Comparison of ENCODE assay signal across 8 mouse cellular contexts in the genomic region with DNA sequence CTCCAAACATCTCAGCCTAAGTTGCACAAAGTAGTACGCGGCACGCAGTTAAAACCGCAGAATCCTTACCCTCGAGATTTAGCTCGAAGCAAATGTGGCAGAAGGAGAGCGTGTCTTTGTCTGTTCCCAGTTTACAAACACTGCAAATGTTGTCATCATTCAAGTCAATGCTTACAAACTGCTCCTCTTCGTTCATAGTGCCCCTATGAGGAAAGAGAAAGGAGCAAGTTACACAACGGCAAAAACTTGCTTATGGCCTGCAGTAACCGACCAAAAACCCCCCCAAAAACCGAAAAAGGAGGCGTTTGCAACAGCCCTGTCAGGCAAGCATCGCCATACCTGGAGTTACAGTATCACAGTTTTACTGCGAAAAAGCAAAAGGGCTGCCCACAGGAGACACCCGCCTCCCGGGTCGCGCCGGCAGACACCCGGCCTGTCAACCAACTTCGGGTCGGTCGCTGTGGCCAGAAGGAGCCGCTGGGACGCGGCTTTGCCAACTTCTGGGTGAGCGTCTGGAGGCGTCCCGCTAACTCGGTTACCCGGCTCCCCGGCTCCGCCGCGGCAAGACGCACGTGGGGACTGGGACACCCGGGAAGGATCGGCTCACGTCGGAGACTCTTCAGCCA. TPM values are rescaled to one million over a fixed set of nuclear protein-coding genes. Genes with fewer than 3 reads are reported as not detected.
DNase-seq lines count a peak whose midpoint lies in the region; ATAC-seq lines count a peak whose summit lies in the region.

No protein-coding gene starts in this region.

- WGBS in limb, embryonic 10.5 days: under 1% methylated on average over 41 of the region's 41 CpGs

- peak; percentile 34 for DNase-seq in embryo, embryonic 10 days (ENCODE audit: low spot score)
- no peak for DNase-seq in embryo, embryonic 9.5 days (ENCODE audit: extremely low spot score)
- DNase-seq in 3T3-L1 (ENCODE audit: low read depth, low spot score): peak; percentile 64
- DNase-seq in brain, embryonic 18.5 days (ENCODE audit: low read depth, low spot score): peak; percentile 28
- DNase-seq in gastrocnemius, postnatal 10 days: peak; percentile 69
- DNase-seq in limb, embryonic 10.5 days (ENCODE audit: low spot score): peak; percentile 81
- DNase-seq in testis, postnatal 10 days (ENCODE audit: low spot score): peak; percentile 73

- H3K4me1 ChIP-seq in limb, embryonic 10.5 days: peaks cover 36% of the 10 kb centered on the region

- H3K9me3 ChIP-seq in limb, embryonic 10.5 days (replicated peaks): no peaks in the 10 kb centered on the region

- H3K27ac ChIP-seq in limb, embryonic 10.5 days: peak overlapping the region; percentile 97

- ATAC-seq in megakaryocyte-erythroid progenitor cell, adult 5-6 weeks (replicated peaks; ENCODE audit: low FRiP score, low TSS enrichment, poor library complexity, severe bottlenecking): peak; percentile 49

- peak overlapping the region; percentile 85 for H3K4me3 ChIP-seq in limb, embryonic 10.5 days

- no peaks in the 10 kb centered on the region for H3K27me3 ChIP-seq in limb, embryonic 10.5 days (ENCODE audit: low read depth, poor library complexity, severe bottlenecking)

- peaks cover 17% of the 10 kb centered on the region for H3K36me3 ChIP-seq in limb, embryonic 10.5 days

RNA-seq across cellular contexts. Expression of gene D16Ertd472e, which starts 0.5 kb away (rescaled TPM):
- total RNA-seq in gastrocnemius, postnatal 10 days (2021): 1 to 10 TPM; 5.7 to 7.3 TPM
- polyA plus RNA-seq in limb, embryonic 10.5 days (2016; fragmentation: Nextera tagmentation; extraction: Ambion mirVana): 23.7 and 24.5 TPM in 2 replicates
- 20.5 and 21.0 TPM in 2 replicates for total RNA-seq in megakaryocyte-erythroid progenitor cell, adult 5-6 weeks (2014; fragmentation: Nextera tagmentation)
- 33.5 and 33.6 TPM in 2 replicates for total RNA-seq in megakaryocyte-erythroid progenitor cell, adult 5-6 weeks (2017)
